Mouse (Mus musculus) macrophage (primary cell): ENCODE measurements around the gene Fblim1. TPM values are rescaled to one million over a fixed set of nuclear protein-coding genes. Genes with fewer than 3 reads are reported as not detected.
"Not testable (repeated sequence)": the region's sequence is repeated elsewhere in the genome, so short reads cannot be mapped to it uniquely, and the experiment has no call there.

ENCODE experiments used
- H3K27ac ChIP-seq: fragments of 350-480 bp; formaldehyde crosslinking; 2 replicates; pipeline ENCODE4 v1.9.0; 2021
- H3K36me3 ChIP-seq: fragments of 350-480 bp; formaldehyde crosslinking; 2 replicates; pipeline ENCODE4 v1.9.0; 2021; ENCODE audit errors: inconsistent target
- H3K4me3 ChIP-seq: fragments of 350-480 bp; formaldehyde crosslinking; 2 replicates; pipeline ENCODE4 v1.9.0; 2021; ENCODE audit errors: inconsistent target
- H3K79me2 ChIP-seq: fragments of 350-480 bp; formaldehyde crosslinking; 2 replicates; pipeline ENCODE4 v1.9.0; 2021; ENCODE audit errors: inconsistent target
- WGBS: methylation state at CpG from one replicate; pipeline ENCODE4 v1.1.7; 2026; ENCODE audit warnings: inconsistent platforms; ENCODE audit not compliant: missing documents; 5-methylcytosine and 5-hydroxymethylcytosine counted together
- polyA plus RNA-seq: library from polyadenylated mRNA; stranded (reverse); fragments of 250-400 nt; gene quantifications from 3 replicates; pipeline ENCODE4 v1.2.4, GENCODE M21; 2018; ENCODE audit warnings: inconsistent platforms

Fblim1 gene
- polyA plus RNA-seq, 1 experiment from 2014 or later = 177 TPM

DNA sequence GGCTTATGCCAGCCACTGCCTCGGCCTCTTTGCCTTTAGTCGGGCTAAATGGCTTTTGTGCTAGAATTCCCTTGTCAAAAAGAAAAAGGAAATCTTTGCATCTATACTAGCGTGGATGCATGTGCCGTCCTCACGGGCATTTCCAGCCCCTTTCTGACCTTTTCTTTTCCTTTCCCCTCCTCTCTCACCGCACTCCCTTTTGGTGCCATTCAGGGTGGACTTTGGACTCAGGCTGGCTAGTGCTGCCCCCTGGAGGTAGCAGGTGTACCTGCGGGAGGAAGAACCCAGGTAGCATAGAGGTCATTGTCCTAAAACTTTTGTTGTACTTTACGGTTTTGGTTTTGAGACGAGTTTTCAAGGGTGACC lies 46.0 kb downstream of the Fblim1 start:
- no peaks in the 10 kb centered on the region for H3K36me3 ChIP-seq
- peak overlapping the region; percentile 31 for H3K4me3 ChIP-seq
- no peaks in the 10 kb centered on the region for H3K79me2 ChIP-seq
- WGBS = 5% methylated on average over 9 of the region's 9 CpGs
- H3K27ac ChIP-seq = peak overlapping the region; percentile 91

DNA sequence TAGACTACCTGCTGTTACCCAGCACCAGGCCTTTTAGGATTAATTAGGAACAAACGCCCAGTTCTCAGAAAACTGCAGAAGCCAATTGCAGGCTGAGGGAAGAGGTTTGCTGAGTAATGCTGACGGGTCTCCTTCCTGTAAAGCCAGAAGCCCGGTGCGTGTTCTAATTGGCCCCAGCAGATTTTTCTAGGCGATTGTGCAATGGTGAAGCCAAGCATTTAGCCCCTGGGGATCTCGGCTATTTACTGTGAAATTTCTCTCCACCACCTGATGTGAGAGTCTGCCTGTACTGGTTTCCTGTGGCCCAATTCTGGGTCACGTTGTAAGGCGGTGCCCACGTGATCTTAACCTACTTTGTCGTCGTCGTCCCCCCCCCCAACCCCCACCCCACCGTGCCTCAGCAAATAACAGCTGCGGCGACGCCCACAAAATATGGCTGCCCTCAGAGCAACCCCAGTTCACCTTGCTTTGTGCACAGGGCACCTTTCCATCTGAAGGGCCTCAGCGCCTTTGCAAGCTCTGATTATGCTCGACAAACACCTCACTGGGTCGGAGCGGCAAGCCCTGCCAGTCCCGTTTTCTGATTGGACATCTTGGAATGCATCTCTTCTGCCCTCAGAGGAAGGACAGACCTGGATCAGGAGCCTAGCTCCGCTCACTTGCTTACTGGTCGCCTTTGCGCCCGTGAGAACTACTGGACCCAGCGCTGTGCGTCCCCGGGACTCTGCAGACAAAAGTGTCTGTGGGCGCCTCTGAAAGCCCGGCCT lies 46.6 kb downstream of the Fblim1 start:
- H3K36me3 ChIP-seq = no peaks in the 10 kb centered on the region
- WGBS = 1% methylated on average over 30 of the region's 30 CpGs
- no peaks in the 10 kb centered on the region for H3K79me2 ChIP-seq
- H3K4me3 ChIP-seq = peak overlapping the region; percentile 31
- peak overlapping the region; percentile 91 for H3K27ac ChIP-seq

DNA sequence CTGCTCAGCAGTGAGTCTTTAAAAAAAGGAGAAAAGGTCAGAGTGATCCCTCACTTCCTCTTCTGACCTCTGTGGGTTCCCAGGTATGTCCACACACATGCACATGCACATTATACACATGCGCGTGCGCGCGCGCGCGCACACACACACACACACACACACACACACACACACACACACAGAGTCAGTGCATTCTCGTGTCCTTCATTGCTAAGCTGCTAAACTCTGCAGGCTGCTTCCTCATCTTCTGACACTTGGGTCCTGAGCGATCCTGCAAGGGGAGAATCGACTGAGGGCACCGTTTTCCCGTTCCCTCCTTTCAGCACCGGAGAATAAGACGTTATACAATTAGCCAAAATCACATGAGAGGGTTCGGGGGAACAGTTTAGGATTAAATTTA lies 47.2 kb downstream of the Fblim1 start:
- Histone ChIP-seq H3K27ac (peak overlapping the region; percentile 91), H3K36me3 (no peaks in the 10 kb centered on the region), H3K4me3 (peak overlapping the region; percentile 31), H3K79me2 (no peaks in the 10 kb centered on the region)
- WGBS = 0% methylated on average over 8 of the region's 16 CpGs

DNA sequence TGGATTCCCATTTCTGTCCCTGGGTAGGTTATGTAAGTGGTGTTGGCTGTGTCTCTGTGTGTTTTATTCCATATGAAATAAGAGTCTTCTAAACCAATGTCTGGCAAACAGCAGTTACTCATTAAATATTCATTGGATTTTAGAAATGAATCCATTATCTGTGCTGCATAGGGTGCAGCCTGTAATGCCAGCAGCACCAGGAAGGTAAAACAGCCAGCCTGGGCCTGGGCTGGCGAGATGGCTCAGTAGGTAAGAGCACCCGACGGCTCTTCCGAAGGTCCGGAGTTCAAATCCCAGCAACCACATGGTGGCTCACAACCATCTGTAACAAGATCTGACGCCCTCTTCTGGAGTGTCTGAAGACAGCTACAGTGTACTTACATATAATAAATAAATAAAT lies 49.7 kb downstream of the Fblim1 start:
- not testable (repeated sequence) for H3K27ac ChIP-seq, H3K4me3 ChIP-seq, H3K36me3 ChIP-seq, H3K79me2 ChIP-seq
- WGBS = 96% methylated on average over 4 of the region's 6 CpGs

DNA sequence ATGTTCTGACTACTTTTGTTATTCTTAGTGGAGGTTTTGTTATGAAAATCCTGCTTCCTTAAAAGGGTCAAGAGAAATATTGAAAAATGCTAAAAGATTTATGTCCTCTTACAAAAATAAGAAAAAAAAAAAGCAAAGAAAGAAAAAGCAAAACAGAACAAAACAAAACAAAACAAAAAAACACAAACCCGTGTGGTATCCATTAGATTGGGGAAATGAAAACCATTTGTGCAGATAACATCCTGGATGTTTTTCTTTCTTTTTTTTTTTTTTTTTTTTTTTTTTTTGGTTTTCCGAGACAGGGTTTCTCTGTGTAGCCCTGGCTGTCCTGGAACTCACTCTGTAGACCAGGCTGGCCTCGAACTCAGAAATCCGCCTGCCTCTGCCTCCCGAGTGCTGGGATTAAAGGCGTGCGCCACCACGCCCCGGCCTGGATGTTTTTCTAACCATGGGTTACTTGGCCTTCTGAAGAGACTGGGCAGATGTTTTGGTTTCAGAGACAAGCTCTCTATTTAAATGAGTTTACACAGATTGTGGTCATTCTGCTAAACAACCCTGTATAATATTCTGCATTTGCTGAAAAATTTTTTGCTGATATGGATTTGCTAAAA lies 51.5 kb downstream of the Fblim1 start:
- H3K79me2 ChIP-seq, H3K4me3 ChIP-seq, H3K36me3 ChIP-seq, H3K27ac ChIP-seq: not testable (repeated sequence)
- WGBS = 90% methylated on average over 6 of the region's 9 CpGs

DNA sequence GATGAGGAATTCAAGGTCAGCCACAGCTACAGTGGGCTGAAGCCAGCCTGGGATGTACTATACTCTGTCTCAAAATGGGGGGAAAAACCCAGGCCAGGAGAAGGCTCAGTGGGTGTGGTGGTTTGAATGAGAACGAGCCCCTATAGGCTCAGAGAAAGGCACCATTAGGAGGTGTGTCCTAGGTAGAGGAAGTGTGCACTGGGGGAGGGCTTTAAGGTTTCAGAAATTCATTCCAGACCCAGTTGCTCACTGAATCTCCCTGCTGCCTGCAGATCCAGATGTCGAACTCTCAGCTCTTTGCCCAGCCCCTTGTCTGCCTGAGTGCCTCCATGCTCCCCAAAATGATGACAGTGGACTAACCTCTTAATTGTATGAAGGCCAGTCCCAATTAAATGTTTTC lies 53.4 kb downstream of the Fblim1 start:
- H3K79me2 ChIP-seq = no peaks in the 10 kb centered on the region
- peak overlapping the region; percentile 2; the same call in 1 of the 2 replicates for H3K4me3 ChIP-seq
- no peaks in the 10 kb centered on the region for H3K36me3 ChIP-seq
- peak overlapping the region; percentile 65 for H3K27ac ChIP-seq
- WGBS = 0% methylated on average over 2 of the region's 2 CpGs

DNA sequence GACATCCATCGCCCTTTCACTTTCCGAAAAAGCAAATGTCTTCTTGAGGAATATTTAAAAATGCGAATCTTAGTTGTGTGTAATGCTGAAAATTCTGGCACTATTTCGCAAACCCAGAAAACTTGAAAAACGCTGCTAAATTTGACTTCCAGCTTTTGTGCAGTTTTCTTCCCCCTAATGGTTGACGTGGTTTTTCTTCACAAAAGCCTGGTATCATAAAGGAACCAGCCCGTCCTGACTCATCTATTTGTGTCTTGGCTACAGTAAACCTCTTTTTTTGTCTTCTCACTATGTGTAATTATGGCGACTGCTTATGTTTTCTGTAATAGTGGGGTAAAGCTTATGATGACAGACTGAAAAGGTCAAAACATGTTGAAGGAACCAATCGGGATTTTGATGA lies 58.6 kb downstream of the Fblim1 start:
- H3K27ac ChIP-seq = peak overlapping the region; percentile 91
- peak overlapping the region; percentile 45 for H3K4me3 ChIP-seq
- H3K36me3 ChIP-seq = no peaks in the 10 kb centered on the region
- WGBS = 0% methylated on average over 7 of the region's 9 CpGs
- no peaks in the 10 kb centered on the region; the same call in 1 of the 2 replicates for H3K79me2 ChIP-seq

DNA sequence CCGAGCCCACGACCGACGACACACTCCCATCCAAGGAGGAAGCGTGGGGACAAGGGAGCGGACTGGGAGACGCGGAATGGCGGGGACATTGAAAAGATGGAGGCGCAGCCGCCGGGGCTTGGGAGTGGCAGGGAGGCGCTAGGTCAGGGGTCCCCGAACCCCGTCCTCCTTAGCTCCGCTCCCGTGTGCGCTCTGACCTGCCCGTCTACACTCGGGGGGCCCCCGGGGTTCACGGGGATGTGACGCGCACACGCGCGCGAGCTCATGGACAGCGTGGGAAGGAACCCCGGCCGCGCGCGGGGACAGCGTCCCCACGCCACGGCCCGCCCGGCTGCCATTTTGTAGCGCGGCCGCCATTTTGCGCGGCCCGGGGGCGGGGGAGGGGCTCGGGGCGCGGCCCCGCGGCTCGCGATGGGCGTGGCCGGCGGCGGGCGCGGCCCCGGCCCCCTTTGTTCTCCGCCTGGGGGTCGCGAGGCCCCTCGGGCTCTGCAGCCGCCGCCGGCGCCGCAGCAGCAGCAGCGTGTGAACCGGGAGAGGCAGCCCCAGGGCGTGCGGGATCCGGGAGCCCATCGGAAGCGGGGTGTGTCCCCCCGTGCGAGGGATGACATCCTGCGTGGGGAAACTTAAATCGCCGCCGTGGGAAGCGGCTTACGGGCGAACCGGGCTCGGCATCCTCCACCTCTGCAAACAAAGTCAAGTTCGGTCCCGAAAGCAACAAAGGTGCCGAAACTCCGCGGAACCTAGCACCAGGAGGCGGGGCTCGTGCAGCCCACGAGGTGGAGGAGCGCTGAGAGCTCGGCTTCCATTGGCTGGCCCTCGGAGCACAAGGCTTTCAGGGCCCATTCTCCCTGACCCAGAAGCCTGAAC lies 59.3 kb downstream of the Fblim1 start:
- H3K4me3 ChIP-seq = peak overlapping the region; percentile 71
- under 1% methylated on average over 82 of the region's 98 CpGs for whole genome bisulfite sequencing
- H3K79me2 ChIP-seq = no peaks in the 10 kb centered on the region; the same call in 1 of the 2 replicates
- peak overlapping the region; percentile 98 for H3K27ac ChIP-seq
- no peaks in the 10 kb centered on the region for H3K36me3 ChIP-seq

DNA sequence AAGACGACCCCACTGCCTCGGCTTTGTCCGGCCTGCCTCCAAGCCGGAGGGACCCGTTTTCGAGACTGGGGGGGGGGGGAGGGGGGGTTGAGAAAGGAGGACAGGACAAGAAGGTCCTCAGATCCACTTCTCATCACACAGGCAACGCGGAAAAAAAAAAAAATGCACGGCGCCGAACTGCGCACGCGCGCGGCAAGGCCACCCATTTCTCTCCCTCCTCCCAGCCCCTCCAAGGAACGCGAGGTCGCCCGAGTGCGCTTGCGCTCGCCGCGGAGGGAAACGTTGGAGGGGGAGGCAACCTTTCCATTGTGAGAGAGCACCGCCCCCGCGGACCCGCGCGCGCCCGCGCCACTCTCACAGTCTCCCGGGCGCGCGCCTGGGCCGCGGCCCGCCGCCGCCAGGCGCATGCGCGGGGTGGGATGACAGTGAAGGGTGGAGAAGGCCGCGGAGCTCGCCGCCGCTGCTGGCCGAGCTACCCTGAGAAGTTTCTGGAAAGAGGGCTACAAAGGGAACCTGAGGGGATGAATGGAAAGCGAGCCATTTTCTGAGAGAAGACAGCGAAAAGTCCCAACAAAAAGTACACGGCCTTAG lies 60.1 kb downstream of the Fblim1 start:
- 4% methylated on average over 21 of the region's 56 CpGs for WGBS
- no peaks in the 10 kb centered on the region; the same call in 1 of the 2 replicates for H3K79me2 ChIP-seq
- no peaks in the 10 kb centered on the region for H3K36me3 ChIP-seq
- peak overlapping the region; percentile 98 for H3K27ac ChIP-seq
- peak overlapping the region; percentile 71 for H3K4me3 ChIP-seq

DNA sequence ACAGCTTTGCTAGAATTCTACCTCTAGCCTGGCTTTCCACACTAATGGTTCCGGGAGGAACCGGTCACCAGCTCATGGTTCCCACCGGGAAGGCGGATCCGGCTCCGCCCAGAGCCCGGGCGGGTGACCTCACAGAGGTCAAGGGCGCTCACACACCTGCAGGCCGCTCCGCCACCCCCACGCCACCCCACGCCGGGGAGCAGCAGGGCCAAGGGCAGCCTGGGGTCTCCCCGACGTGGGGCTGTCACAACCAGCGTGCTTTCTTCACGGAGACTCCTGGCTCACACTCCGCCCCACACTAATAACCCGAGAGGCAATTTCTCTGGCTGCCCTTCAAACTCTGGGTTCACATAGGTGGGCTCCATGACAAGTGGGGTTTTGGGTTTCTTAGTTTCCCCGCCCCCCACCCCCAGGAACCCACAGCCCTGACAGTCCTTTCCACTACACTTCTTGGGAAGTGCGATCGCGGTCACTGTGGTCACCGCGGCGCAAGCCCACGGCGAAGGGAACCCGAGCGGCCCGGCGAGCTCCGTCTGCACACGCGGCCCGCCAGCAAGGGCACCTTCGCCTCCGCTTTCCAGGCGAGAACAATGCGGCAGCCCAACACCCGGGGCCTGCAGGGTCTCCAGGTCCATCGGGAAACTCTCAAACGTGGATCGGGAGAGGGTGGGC lies 60.7 kb downstream of the Fblim1 start:
- no peaks in the 10 kb centered on the region for H3K36me3 ChIP-seq
- H3K79me2 ChIP-seq = no peaks in the 10 kb centered on the region; the same call in 1 of the 2 replicates
- 1% methylated on average over 41 of the region's 45 CpGs for WGBS
- peak overlapping the region; percentile 42 for H3K4me3 ChIP-seq
- peak overlapping the region; percentile 75 for H3K27ac ChIP-seq

DNA sequence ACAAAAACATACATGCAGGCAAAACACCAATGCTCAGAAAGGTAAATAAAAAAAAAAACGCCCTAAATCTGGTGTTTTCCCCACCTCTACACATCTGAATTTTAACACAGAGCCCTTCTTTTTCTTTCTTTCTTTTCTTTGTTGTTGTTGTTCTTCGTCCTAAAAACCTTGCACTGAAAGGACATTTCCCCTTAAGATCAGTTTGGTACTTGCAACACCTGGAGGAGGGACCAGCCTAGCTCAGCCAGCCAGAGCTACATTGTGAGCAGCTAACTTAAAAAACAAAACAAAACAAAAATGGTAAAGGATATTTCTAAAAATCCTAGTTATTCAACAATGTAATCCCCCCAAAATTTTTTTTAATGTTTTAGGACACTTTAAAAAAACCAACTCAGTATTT lies 61.4 kb downstream of the Fblim1 start:
- H3K79me2 ChIP-seq = no peaks in the 10 kb centered on the region; the same call in 1 of the 2 replicates
- no peaks in the 10 kb centered on the region for H3K36me3 ChIP-seq
- peak overlapping the region; percentile 42; the same call in 1 of the 2 replicates for H3K4me3 ChIP-seq
- 65% methylated on average over 2 of the region's 2 CpGs for WGBS
- H3K27ac ChIP-seq = peak overlapping the region; percentile 75; the same call in 1 of the 2 replicates

DNA sequence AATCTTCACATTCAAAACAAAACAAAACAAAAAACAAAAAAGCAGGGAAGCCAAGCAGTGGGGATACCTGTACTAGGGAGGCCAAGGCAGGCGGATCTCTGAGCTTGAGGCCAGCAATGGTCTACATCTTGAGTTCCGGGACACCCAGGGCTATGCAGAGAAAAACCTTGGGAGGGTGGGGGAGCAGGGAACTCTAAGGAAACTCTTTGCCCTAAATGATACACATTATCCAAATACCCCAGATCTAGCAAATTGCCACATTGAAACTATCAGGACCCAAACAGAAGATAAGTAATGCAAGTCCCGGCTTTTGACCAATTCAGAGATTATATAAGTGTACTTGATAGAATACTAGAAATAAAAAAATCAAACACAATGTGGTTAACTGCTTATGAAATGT lies 62.3 kb downstream of the Fblim1 start:
- 95% methylated on average over 3 of the region's 3 CpGs for WGBS
- Histone ChIP-seq H3K36me3 (no peaks in the 10 kb centered on the region), H3K79me2 (no peaks in the 10 kb centered on the region; the same call in 1 of the 2 replicates), H3K4me3 (no peak overlapping the region), H3K27ac (no peak overlapping the region)

DNA sequence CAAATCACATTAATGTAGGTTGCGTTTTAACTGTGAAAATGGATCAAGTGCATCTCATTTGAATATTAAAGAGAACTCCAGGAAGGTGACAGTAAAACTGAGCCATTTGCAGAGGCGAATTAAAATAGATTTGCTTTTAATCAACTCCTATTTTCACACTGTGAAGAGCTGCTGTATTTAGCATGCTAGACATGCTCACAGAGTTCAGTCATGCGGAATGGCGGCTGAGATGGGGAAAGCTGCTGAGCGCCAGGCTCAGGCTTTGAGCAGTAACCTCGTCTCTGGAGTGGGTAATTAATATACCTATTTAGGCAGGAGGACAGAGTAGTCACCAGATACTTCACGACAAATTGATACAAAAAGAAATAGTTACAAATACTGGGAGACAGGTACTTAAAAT lies 64.0 kb downstream of the Fblim1 start:
- Histone ChIP-seq H3K4me3 (no peak overlapping the region), H3K36me3 (no peaks in the 10 kb centered on the region), H3K27ac (no peak overlapping the region), H3K79me2 (peaks cover 7% of the 10 kb centered on the region)
- 94% methylated on average over 7 of the region's 7 CpGs for WGBS

DNA sequence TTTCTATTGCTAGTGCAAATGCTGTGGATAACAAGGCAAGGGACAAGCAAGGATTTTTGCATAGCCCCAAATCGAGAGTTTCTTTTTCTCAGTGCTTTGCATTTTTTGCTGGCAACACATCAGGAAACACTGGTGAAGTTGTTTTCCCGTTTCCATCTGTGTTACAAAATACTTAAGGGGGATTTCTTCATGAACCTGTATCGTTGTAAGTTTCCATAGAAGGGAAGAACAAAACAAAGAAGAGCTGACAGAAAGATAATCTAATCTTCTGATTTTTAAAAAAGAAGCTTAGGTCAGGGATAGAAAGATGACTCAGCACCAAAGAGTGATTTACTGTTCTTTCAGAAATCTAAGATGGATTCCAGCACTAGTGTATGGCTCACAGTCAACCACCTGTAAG lies 65.1 kb downstream of the Fblim1 start:
- 0% methylated on average over 3 of the region's 3 CpGs for WGBS

More for the DNA sequence above, 65.1 kb downstream of the Fblim1 start:
- Histone ChIP-seq H3K36me3 (no peaks in the 10 kb centered on the region), H3K79me2 (peaks cover 17% of the 10 kb centered on the region), H3K4me3 (no peak overlapping the region; the same call in 1 of the 2 replicates), H3K27ac (peak overlapping the region; percentile 79)
